Mouse (Mus musculus) embryonic fibroblast, embryonic 13.5 days (primary cell): Measurements from ENCODE around the gene Myo15b.

ENCODE experiments used
- CTCF ChIP-seq: IDR thresholded peaks from 2 replicates; pipeline ENCODE4 v1.5.1; 2011; ENCODE audit warnings: mild to moderate bottlenecking, control low read depth, low read length, moderate library complexity, borderline replicate concordance; ENCODE audit not compliant: insufficient read depth
- POLR2A ChIP-seq: IDR thresholded peaks from 2 replicates; pipeline ENCODE4 v1.6.1; 2011; ENCODE audit warnings: low read depth, mild to moderate bottlenecking, control low read depth, low read length, moderate library complexity

GRCm38 (mm10) chr11:115819915-115820623 is 38.1 kb upstream of the Myo15b start:
- TF ChIP-seq CTCF (no peak), POLR2A (no peak)
